Mouse (Mus musculus) ES-Bruce4 (cell line): Measurements from ENCODE around the gene Cacna1g. TPM values are rescaled to one million over a fixed set of nuclear protein-coding genes. Genes with fewer than 3 reads are reported as not detected.

ENCODE experiments used
- H3K27ac ChIP-seq: 2 replicates; pipeline ENCODE4 v1.5.1; 2012; ENCODE audit warnings: low read length, inconsistent platforms; ENCODE audit not compliant: insufficient read depth
- H3K27me3 ChIP-seq: 2 replicates; pipeline ENCODE4 v1.6.1; 2012; ENCODE audit warnings: mild to moderate bottlenecking, low read length, inconsistent platforms; ENCODE audit not compliant: control insufficient read depth, poor library complexity, insufficient read depth, severe bottlenecking
- H3K36me3 ChIP-seq: 2 replicates; pipeline ENCODE4 v1.6.1; 2012; ENCODE audit warnings: inconsistent platforms, mild to moderate bottlenecking, low read length, moderate library complexity; ENCODE audit not compliant: control insufficient read depth, poor library complexity, insufficient read depth, severe bottlenecking
- H3K4me1 ChIP-seq: one replicate; pipeline ENCODE4 v1.8.1; 2011; ENCODE audit warnings: low read length; ENCODE audit not compliant: control insufficient read depth, insufficient read depth
- H3K4me3 ChIP-seq: 2 replicates; pipeline ENCODE4 v1.5.1; 2011; ENCODE audit warnings: low read depth, mild to moderate bottlenecking, low read length
- H3K9ac ChIP-seq: 2 replicates; pipeline ENCODE4 v1.6.1; 2012; ENCODE audit warnings: low read depth, mild to moderate bottlenecking, inconsistent platforms; ENCODE audit not compliant: poor library complexity, severe bottlenecking
- H3K9me3 ChIP-seq: replicated peaks from 2 replicates; pipeline ENCODE4 v1.6.1; 2012; ENCODE audit warnings: mild to moderate bottlenecking, low read length, inconsistent platforms; ENCODE audit not compliant: control insufficient read depth, poor library complexity, insufficient read depth, severe bottlenecking
- CTCF ChIP-seq: IDR thresholded peaks from one replicate; pipeline ENCODE4 v1.8.1; 2011; ENCODE audit warnings: low read depth, low read length
- EP300 ChIP-seq: IDR thresholded peaks from 2 replicates; pipeline ENCODE4 v1.6.1; 2011; ENCODE audit warnings: low read depth, low read length; ENCODE audit not compliant: insufficient read depth
- POLR2A ChIP-seq: IDR thresholded peaks from one replicate; pipeline ENCODE4 v1.8.1; 2011; ENCODE audit warnings: low read length; ENCODE audit not compliant: insufficient read depth
- polyA plus RNA-seq: library from polyadenylated mRNA; stranded (reverse); fragments of >200 nt; gene quantifications from 2 replicates; pipeline ENCODE4 v1.2.4, GENCODE M21; 2011; ENCODE audit warnings: low read depth; ENCODE audit not compliant: missing spikeins, insufficient read depth, insufficient read length

Gene Cacna1g
- polyA plus RNA-seq, 1 experiment: 2.9 TPM

DNA sequence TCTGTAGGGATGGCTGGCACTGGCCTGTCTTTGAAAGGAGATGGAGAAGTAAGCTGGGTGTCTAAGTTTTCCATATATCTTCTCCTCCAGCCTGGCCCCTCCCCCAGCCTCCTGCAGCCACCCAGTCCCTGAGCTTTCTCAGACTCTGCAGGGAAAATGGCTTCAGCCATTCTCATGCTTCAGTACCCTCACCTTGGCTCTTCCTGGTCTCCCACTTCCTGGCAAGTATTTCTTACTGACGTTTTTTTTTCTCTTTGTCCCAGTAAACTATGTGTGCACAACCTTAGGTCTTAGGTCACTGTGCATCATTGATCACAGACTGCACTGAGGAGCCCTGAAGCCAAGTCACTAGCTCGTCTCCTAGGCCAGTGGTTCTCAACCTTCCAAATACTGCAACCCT, 94.9 kb downstream of the Cacna1g start:
- Histone ChIP-seq H3K36me3 (no peaks in the 10 kb centered on the region), H3K9me3 (no peaks in the 10 kb centered on the region), H3K27me3 (no peaks in the 10 kb centered on the region), H3K4me3 (no peak overlapping the region), H3K4me1 (no peaks in the 10 kb centered on the region), H3K9ac (no peak overlapping the region), H3K27ac (no peak overlapping the region)
- TF ChIP-seq POLR2A: no peak

DNA sequence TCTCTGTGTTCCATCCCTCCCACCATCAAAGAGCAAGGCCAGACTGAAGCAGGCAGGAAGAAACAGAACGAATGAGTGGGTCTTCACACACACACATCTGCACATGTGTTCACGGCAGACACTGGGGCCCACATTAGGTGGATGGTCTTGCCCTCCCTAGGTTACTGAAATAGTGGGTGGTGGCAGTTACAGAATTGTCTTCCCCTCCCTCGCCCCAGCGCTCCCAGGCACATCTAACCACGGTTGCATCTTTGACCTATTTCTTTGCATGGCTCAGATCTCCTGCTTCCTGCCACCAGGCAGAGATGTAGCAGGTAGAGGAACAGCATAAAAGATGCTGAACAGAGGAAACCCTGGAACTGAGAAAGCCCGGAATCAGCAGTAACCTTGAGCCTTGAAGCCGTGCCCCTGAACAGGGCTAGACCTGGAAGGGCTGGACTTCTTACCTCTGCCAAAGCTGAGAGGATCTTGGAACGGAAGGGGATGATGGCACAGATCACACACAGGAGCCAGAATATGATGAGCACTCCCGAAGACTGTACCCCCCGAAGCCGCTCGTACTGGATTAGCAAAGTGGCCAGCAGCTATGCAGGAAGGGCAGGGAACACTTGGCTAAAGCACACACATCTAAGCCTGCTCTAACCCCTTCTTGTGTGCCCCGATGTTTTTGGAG, 99.6 kb downstream of the Cacna1g start:
- Histone ChIP-seq H3K36me3 (no peaks in the 10 kb centered on the region), H3K4me3 (no peak overlapping the region), H3K27me3 (no peaks in the 10 kb centered on the region), H3K9me3 (no peaks in the 10 kb centered on the region), H3K9ac (no peak overlapping the region), H3K27ac (no peak overlapping the region), H3K4me1 (no peaks in the 10 kb centered on the region)
- TF ChIP-seq POLR2A: no peak

- no peak for TF ChIP-seq EP300
- no peak for TF ChIP-seq POLR2A
- no peak for TF ChIP-seq CTCF
- no peak overlapping the region for H3K9ac ChIP-seq
- no peaks in the 10 kb centered on the region for H3K36me3 ChIP-seq
- no peaks in the 10 kb centered on the region for H3K9me3 ChIP-seq
- no peak overlapping the region for H3K27ac ChIP-seq
- H3K4me1 ChIP-seq: no peaks in the 10 kb centered on the region
- no peak overlapping the region for H3K4me3 ChIP-seq
- H3K27me3 ChIP-seq: no peaks in the 10 kb centered on the region
These were observed 103.2 kb downstream of the Cacna1g start for GRCm38 (mm10) chr11:94370809-94371208.

DNA sequence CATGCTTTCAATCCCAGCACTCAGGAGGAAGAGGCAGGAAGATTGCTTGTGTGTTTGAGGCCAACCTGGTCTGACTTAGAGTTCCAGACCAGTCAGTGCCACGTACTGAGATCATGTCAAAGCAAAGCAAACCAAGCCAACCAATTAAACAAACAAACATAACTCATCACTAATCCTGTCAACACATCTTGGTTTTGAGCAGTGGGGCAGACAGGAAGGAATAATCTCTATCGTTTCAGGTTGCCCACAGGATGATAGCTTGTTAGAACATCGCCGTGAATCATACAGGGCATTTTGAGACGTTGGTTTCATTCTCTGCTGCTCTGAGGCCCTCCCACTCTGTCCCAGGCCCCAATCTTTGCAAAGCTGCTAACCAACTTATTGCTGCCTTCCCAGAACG, 104.0 kb downstream of the Cacna1g start:
- Histone ChIP-seq H3K4me3 (no peak overlapping the region), H3K27me3 (no peaks in the 10 kb centered on the region), H3K4me1 (no peaks in the 10 kb centered on the region), H3K36me3 (no peaks in the 10 kb centered on the region), H3K9me3 (no peaks in the 10 kb centered on the region), H3K9ac (no peak overlapping the region), H3K27ac (no peak overlapping the region)
- TF ChIP-seq POLR2A: no peak
- no peak for TF ChIP-seq CTCF
- no peak for TF ChIP-seq EP300

DNA sequence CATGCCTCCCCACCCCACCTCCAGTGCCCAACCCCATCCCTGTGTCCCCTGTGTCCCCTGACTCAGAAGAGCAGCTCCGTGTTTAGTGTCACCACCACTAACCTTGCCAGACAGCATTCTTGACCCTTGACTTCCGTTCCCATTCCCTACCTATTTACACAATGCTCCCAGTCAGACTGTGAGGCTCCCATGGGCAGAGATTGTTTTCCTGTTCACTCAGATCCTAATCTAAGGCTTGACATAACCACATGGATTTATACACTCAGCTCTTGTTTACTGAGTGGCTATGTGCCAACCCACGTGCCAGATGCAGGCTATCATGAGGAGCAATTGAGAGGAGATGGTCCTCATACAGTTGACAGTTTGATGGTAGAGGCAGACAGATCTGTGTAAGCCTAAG, 108.7 kb downstream of the Cacna1g start:
- Histone ChIP-seq H3K4me3 (no peak overlapping the region), H3K9ac (no peak overlapping the region), H3K27ac (no peak overlapping the region), H3K9me3 (no peaks in the 10 kb centered on the region), H3K4me1 (no peaks in the 10 kb centered on the region), H3K36me3 (no peaks in the 10 kb centered on the region), H3K27me3 (no peaks in the 10 kb centered on the region)
- TF ChIP-seq POLR2A (no peak), CTCF (no peak), EP300 (no peak)

DNA sequence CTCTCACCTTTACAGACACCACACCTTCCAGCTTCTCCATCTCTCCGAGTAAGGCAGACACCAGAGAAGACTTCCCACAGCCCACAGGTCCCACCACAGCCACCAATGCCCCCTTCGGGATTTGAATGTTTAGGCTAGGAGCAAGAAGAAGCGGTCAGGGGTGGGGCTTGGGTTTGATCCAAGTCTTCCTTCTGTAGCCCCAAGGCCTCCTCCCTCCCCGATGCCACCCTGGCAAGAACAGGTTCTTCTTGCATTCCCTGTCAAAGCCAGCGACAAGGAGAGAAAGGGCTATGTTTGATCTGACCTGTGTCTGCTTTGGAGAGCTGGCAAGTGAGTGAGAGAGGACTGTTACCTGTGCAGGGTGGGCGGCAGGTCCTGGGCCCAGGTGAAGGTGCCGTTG, 110.3 kb downstream of the Cacna1g start:
- Histone ChIP-seq H3K27me3 (no peaks in the 10 kb centered on the region), H3K4me1 (no peaks in the 10 kb centered on the region), H3K9ac (no peak overlapping the region), H3K9me3 (no peaks in the 10 kb centered on the region), H3K27ac (no peak overlapping the region), H3K4me3 (no peak overlapping the region), H3K36me3 (no peaks in the 10 kb centered on the region)
- no peak for TF ChIP-seq CTCF
- TF ChIP-seq EP300: no peak
- TF ChIP-seq POLR2A: no peak
